Mouse (Mus musculus) CH12.LX (cell line): ENCODE data around the gene Ugt1a2. TPM values are rescaled to one million over a fixed set of nuclear protein-coding genes. Genes with fewer than 3 reads are reported as not detected.
"Not testable (repeated sequence)": the region's sequence is repeated elsewhere in the genome, so short reads cannot be mapped to it uniquely, and the experiment has no call there.

Source experiments
- DNase-seq: peaks from one replicate; pipeline ENCODE4 v3.0.0-alpha.2; 2013; ENCODE audit errors: extremely low read depth
- H3K27ac ChIP-seq: 2 replicates; pipeline ENCODE4 v1.5.1; 2012; ENCODE audit warnings: low read depth, mild to moderate bottlenecking, control low read depth, moderate library complexity; ENCODE audit not compliant: insufficient read depth
- H3K27me3 ChIP-seq: replicated peaks from 2 replicates; pipeline ENCODE3; 2012; ENCODE audit warnings: inconsistent platforms
- H3K36me3 ChIP-seq, 2 experiments: replicated peaks in 1 of 2; 2 replicates each; pipeline versions ENCODE3 to v1.6.1; 2012; ENCODE audit warnings: inconsistent platforms in 1 of 2, low read length in 1 of 2, mild to moderate bottlenecking in 1 of 2, mixed read lengths in 1 of 2, moderate library complexity in 1 of 2; ENCODE audit not compliant: control insufficient read depth in 1 of 2, insufficient read depth in 1 of 2
- H3K4me1 ChIP-seq, 2 experiments: 2 replicates each; pipeline ENCODE4 v1.6.1; 2012; ENCODE audit warnings: inconsistent platforms in 1 of 2, moderate library complexity in 1 of 2; ENCODE audit not compliant: insufficient read depth in 2 of 2, control insufficient read depth in 1 of 2
- H3K4me2 ChIP-seq: 2 replicates; pipeline ENCODE4 v1.6.1; 2012; ENCODE audit warnings: low read depth, mild to moderate bottlenecking, control low read depth; ENCODE audit not compliant: poor library complexity, insufficient read depth, severe bottlenecking
- H3K4me3 ChIP-seq, 3 experiments: fragments of 150-350 bp in 1 of 3; sonication (generic) in 1 of 3; replicated peaks in 1 of 3; 2 replicates each; pipeline versions ENCODE3 to v1.5.1; 2011 to 2012; ENCODE audit warnings: low read depth in 2 of 3, low read length in 2 of 3, mild to moderate bottlenecking in 2 of 3, moderate library complexity in 2 of 3, control low read depth in 1 of 3, improper control_type of control experiment in 1 of 3, inconsistent platforms in 1 of 3, mixed read lengths in 1 of 3; ENCODE audit not compliant: poor library complexity in 1 of 3
- H3K79me2 ChIP-seq: replicated peaks from 2 replicates; pipeline ENCODE4 v1.6.1; 2012; ENCODE audit warnings: mild to moderate bottlenecking, moderate library complexity; ENCODE audit not compliant: control insufficient read depth, poor library complexity, insufficient read depth, severe bottlenecking; ENCODE audit errors: extremely low read depth
- H3K9ac ChIP-seq: 2 replicates; pipeline ENCODE4 v1.6.1; 2012; ENCODE audit warnings: low read depth, mild to moderate bottlenecking, control low read depth, moderate library complexity; ENCODE audit not compliant: insufficient read depth
- H3K9me3 ChIP-seq: replicated peaks from 2 replicates; pipeline ENCODE3; 2012; ENCODE audit warnings: low read length, inconsistent platforms, mixed read lengths
- BHLHE40 ChIP-seq: IDR thresholded peaks from 2 replicates; pipeline ENCODE4 v1.6.1; 2011; ENCODE audit warnings: mild to moderate bottlenecking, low read depth, low read length, improper control_type of control experiment
- CHD1 ChIP-seq: IDR thresholded peaks from 2 replicates; pipeline ENCODE4 v1.6.1; 2012; ENCODE audit warnings: low read depth, low read length, improper control_type of control experiment, inconsistent platforms
- CTCF ChIP-seq, 2 experiments: IDR thresholded peaks in 1 of 2; conservative IDR thresholded peaks in 1 of 2; 2 replicates each; pipeline ENCODE4 v1.5.1; 2011 to 2012; ENCODE audit warnings: low read depth in 2 of 2, low read length in 2 of 2, improper control_type of control experiment in 1 of 2, inconsistent platforms in 1 of 2, mild to moderate bottlenecking in 1 of 2, moderate library complexity in 1 of 2
- E2F4 ChIP-seq: IDR thresholded peaks from 2 replicates; pipeline ENCODE4 v1.6.1; 2011; ENCODE audit warnings: low read depth, low read length, improper control_type of control experiment; ENCODE audit not compliant: insufficient replicate concordance
- ETS1 ChIP-seq: conservative IDR thresholded peaks from 2 replicates; pipeline ENCODE4 v1.6.1; 2012; ENCODE audit warnings: low read depth, mild to moderate bottlenecking, inconsistent platforms, low read length, improper control_type of control experiment, moderate library complexity
- GABPA ChIP-seq: IDR thresholded peaks from 2 replicates; pipeline ENCODE4 v1.6.1; 2012; ENCODE audit warnings: low read depth, low read length, improper control_type of control experiment, inconsistent platforms; ENCODE audit not compliant: insufficient replicate concordance
- HCFC1 ChIP-seq: IDR thresholded peaks from 2 replicates; pipeline ENCODE4 v1.6.1; 2012; ENCODE audit warnings: low read depth, mild to moderate bottlenecking, inconsistent platforms, low read length, improper control_type of control experiment
- IRF4 ChIP-seq: IDR thresholded peaks from 2 replicates; pipeline ENCODE4 v1.6.1; 2014; ENCODE audit warnings: low read depth, mild to moderate bottlenecking, inconsistent platforms, low read length, improper control_type of control experiment
- JUN ChIP-seq: IDR thresholded peaks from 2 replicates; pipeline ENCODE4 v1.6.1; 2011; ENCODE audit warnings: low read depth, mild to moderate bottlenecking, low read length, improper control_type of control experiment, moderate library complexity; ENCODE audit not compliant: insufficient read depth
- KAT2A ChIP-seq: IDR thresholded peaks from 2 replicates; pipeline ENCODE4 v1.6.1; 2012; ENCODE audit warnings: low read length, improper control_type of control experiment, inconsistent platforms; ENCODE audit not compliant: insufficient replicate concordance
- MAFK ChIP-seq: IDR thresholded peaks from 2 replicates; pipeline ENCODE4 v1.6.1; 2011; ENCODE audit warnings: low read length, improper control_type of control experiment; ENCODE audit not compliant: insufficient replicate concordance
- MAX ChIP-seq: IDR thresholded peaks from 2 replicates; pipeline ENCODE4 v1.6.1; 2011; ENCODE audit warnings: low read length, improper control_type of control experiment
- MAZ ChIP-seq: IDR thresholded peaks from 2 replicates; pipeline ENCODE4 v1.6.1; 2012; ENCODE audit warnings: low read depth, mild to moderate bottlenecking, inconsistent platforms, low read length, improper control_type of control experiment, moderate library complexity
- MYC ChIP-seq: IDR thresholded peaks from 2 replicates; pipeline ENCODE4 v1.6.1; 2011; ENCODE audit warnings: low read depth, mild to moderate bottlenecking, improper control_type of control experiment, low read length
- POLR2A ChIP-seq: IDR thresholded peaks from 2 replicates; pipeline ENCODE4 v1.6.1; 2011; ENCODE audit warnings: low read depth, mild to moderate bottlenecking, improper control_type of control experiment, low read length
- SIN3A ChIP-seq: IDR thresholded peaks from 2 replicates; pipeline ENCODE4 v1.6.1; 2012; ENCODE audit warnings: low read length, improper control_type of control experiment, inconsistent platforms
- TCF12 ChIP-seq: IDR thresholded peaks from 2 replicates; pipeline ENCODE4 v1.6.1; 2014; ENCODE audit warnings: low read depth, mild to moderate bottlenecking, inconsistent platforms, low read length, improper control_type of control experiment
- UBTF ChIP-seq: IDR thresholded peaks from 2 replicates; pipeline ENCODE4 v1.6.1; 2012; ENCODE audit warnings: low read depth, mild to moderate bottlenecking, inconsistent platforms, low read length, improper control_type of control experiment, moderate library complexity
- USF1 ChIP-seq: IDR thresholded peaks from 2 replicates; pipeline ENCODE4 v1.6.1; 2014; ENCODE audit warnings: low read depth, mild to moderate bottlenecking, inconsistent platforms, low read length, improper control_type of control experiment
- USF2 ChIP-seq: conservative IDR thresholded peaks from 2 replicates; pipeline ENCODE4 v1.6.1; 2011; ENCODE audit warnings: low read depth, low read length, improper control_type of control experiment
- ZC3H11A ChIP-seq: IDR thresholded peaks from 2 replicates; pipeline ENCODE4 v1.6.1; 2012; ENCODE audit warnings: low read depth, mild to moderate bottlenecking, inconsistent platforms, low read length, improper control_type of control experiment
- ZKSCAN1 ChIP-seq: IDR thresholded peaks from 2 replicates; pipeline ENCODE4 v1.6.1; 2012; ENCODE audit warnings: low read depth, inconsistent platforms, low read length, improper control_type of control experiment, borderline replicate concordance
- ZNF384 ChIP-seq: IDR thresholded peaks from 2 replicates; pipeline ENCODE4 v1.6.1; 2012; ENCODE audit warnings: low read depth, low read length, improper control_type of control experiment, inconsistent platforms
- dilution Hi-C: fragments of 300-500 bp; cut with MboI; formaldehyde crosslinking; loops from 2 replicates; pipeline ENCODE4 v1.14.3; 2020; ENCODE audit warnings: low sequenced_read_pairs; ENCODE audit not compliant: extremely low pct_unique_long_range_greater_than_20kb, extremely low pct_ligation_motif_present
- in situ Hi-C: fragments of 300-500 bp; cut with MboI; formaldehyde crosslinking; loops from 3 replicates; pipeline ENCODE4 v1.14.3; 2019; ENCODE audit warnings: low sequenced_read_pairs, low pct_ligation_motif_present, low pct_unique_long_range_greater_than_20kb, mixed read lengths
- polyA plus RNA-seq: library from polyadenylated mRNA; unstranded; fragments of >175 nt; gene quantifications from 2 replicates; pipeline ENCODE4 v1.2.1, GENCODE M21; 2012; ENCODE audit warnings: low read depth; ENCODE audit not compliant: insufficient read length
- total RNA-seq, 2 experiments: library from RNA; depleted of rRNA; stranded (reverse); fragments of 300-350 nt in 1 of 2; fragments of >200 nt in 1 of 2; gene quantifications; 2 replicates each; pipeline ENCODE4 v1.2.3; 2012 to 2014

Ugt1a2 gene
- total and polyA plus RNA-seq, 3 experiments = not detected

- no peak overlapping the region for H3K4me3 ChIP-seq
- in situ Hi-C loops = no loop called here
- no peak overlapping the region for H3K27ac ChIP-seq
- peaks cover 57% of the 10 kb centered on the region for H3K9me3 ChIP-seq
- TF ChIP-seq ZC3H11A (no peak), USF1 (no peak), UBTF (no peak), GABPA (no peak), IRF4 (no peak), MAZ (no peak), JUN (no peak), MAFK (no peak), ZKSCAN1 (no peak), SIN3A (no peak), POLR2A (no peak), USF2 (no peak), MAX (no peak), BHLHE40 (no peak), CTCF (conservative IDR thresholded peaks at IDR 0.05 in 1 of 2, IDR thresholded peaks at IDR 0.05 in 1 of 2; ENCODE audit: low read depth in 2 of 2, low read length in 2 of 2) (no peak), HCFC1 (no peak), CHD1 (no peak), ETS1 (no peak)
- H3K4me2 ChIP-seq = no peak overlapping the region
- H3K79me2 ChIP-seq = no peaks in the 10 kb centered on the region
- no peaks in the 10 kb centered on the region for H3K27me3 ChIP-seq
- 0 out of 4 replicates have a peak, but pooled peaks cover 0 to 3% of the 10 kb centered on the region in 2 experiments for H3K4me1 ChIP-seq
- no peak overlapping the region for H3K9ac ChIP-seq
- dilution Hi-C loops = no loop called here
- no peaks in the 10 kb centered on the region for H3K36me3 ChIP-seq
- DNase-seq = no peak
Observed at GRCm38 (mm10) chr1:88223591-88223990, 23.2 kb downstream of the Ugt1a2 start.

- no peak for DNase-seq
- Histone ChIP-seq H3K4me3 (no peak overlapping the region), H3K27me3 (no peaks in the 10 kb centered on the region), H3K9me3 (peaks cover 53% of the 10 kb centered on the region), H3K36me3 (no peaks in the 10 kb centered on the region), H3K4me1 (0 out of 4 replicates have a peak, but pooled peaks cover 0 to 3% of the 10 kb centered on the region in 2 experiments), H3K27ac (no peak overlapping the region)
- dilution Hi-C loops (no loop called here), in situ Hi-C loops (no loop called here)
- TF ChIP-seq HCFC1 (no peak), GABPA (no peak), ZKSCAN1 (no peak), ZC3H11A (no peak), KAT2A (no peak), MYC (no peak), MAFK (no peak), USF1 (no peak), E2F4 (no peak), SIN3A (no peak), USF2 (no peak), TCF12 (no peak), CTCF (conservative IDR thresholded peaks at IDR 0.05 in 1 of 2, IDR thresholded peaks at IDR 0.05 in 1 of 2; ENCODE audit: low read depth in 2 of 2, low read length in 2 of 2) (no peak), CHD1 (no peak), ZNF384 (no peak), MAX (no peak)
- TF ChIP-seq, all 38 proteins: peak for 0
- no peak overlapping the region for H3K9ac ChIP-seq
- no peak overlapping the region for H3K4me2 ChIP-seq
- no peaks in the 10 kb centered on the region for H3K79me2 ChIP-seq
Observed at GRCm38 (mm10) chr1:88224029-88224776, 23.8 kb downstream of the Ugt1a2 start.

- dilution Hi-C loops = not testable (repeated sequence)
Observed at GRCm38 (mm10) chr1:88225301-88225700, 24.9 kb downstream of the Ugt1a2 start.

More at GRCm38 (mm10) chr1:88225301-88225700, 24.9 kb downstream of the Ugt1a2 start:
- H3K4me2 ChIP-seq, H3K9ac ChIP-seq, in situ Hi-C loops, H3K79me2 ChIP-seq, DNase-seq, H3K27me3 ChIP-seq, H3K4me1 ChIP-seq, H3K27ac ChIP-seq, H3K36me3 ChIP-seq, H3K4me3 ChIP-seq: not testable (repeated sequence)
- peaks cover 57% of the 10 kb centered on the region for H3K9me3 ChIP-seq
